Mouse (Mus musculus) liver, embryonic 15.5 days (tissue): ENCODE results near the gene Atp2a3. TPM values are rescaled to one million over a fixed set of nuclear protein-coding genes. Genes with fewer than 3 reads are reported as not detected.

ENCODE experiments used
- ATAC-seq: fragments of 200-750 bp; cut with Nextera tagmentation; 2 replicates; pipeline ENCODE4 v1.8.0; 2017; ENCODE audit warnings: moderate number of reproducible peaks, mild to moderate bottlenecking, moderate library complexity; ENCODE audit not compliant: insufficient read depth
- H3K27ac ChIP-seq: fragments of 300-500 bp; sonication (generic); replicated peaks from 2 replicates; pipeline ENCODE4 v1.5.1; 2015; ENCODE audit warnings: mild to moderate bottlenecking, inconsistent platforms
- H3K27me3 ChIP-seq: fragments of 300-500 bp; sonication (generic); 2 replicates; pipeline ENCODE4 v1.6.1; 2015; ENCODE audit warnings: mild to moderate bottlenecking, inconsistent platforms
- H3K36me3 ChIP-seq: fragments of 300-500 bp; sonication (generic); replicated peaks from 2 replicates; pipeline ENCODE4 v1.6.1; 2015; ENCODE audit warnings: moderate library complexity, mild to moderate bottlenecking, inconsistent platforms
- H3K4me1 ChIP-seq: fragments of 300-500 bp; sonication (generic); replicated peaks from 2 replicates; pipeline ENCODE4 v1.6.1; 2015; ENCODE audit warnings: inconsistent platforms
- H3K4me2 ChIP-seq: fragments of 300-500 bp; sonication (generic); 2 replicates; pipeline ENCODE4 v1.6.1; 2015; ENCODE audit warnings: moderate library complexity, mild to moderate bottlenecking, inconsistent platforms
- H3K4me3 ChIP-seq: fragments of 300-500 bp; sonication (generic); replicated peaks from 2 replicates; pipeline ENCODE4 v1.5.1; 2015; ENCODE audit warnings: mild to moderate bottlenecking, inconsistent platforms
- H3K9ac ChIP-seq: fragments of 300-500 bp; sonication (generic); 2 replicates; pipeline ENCODE4 v1.6.1; 2015; ENCODE audit warnings: moderate library complexity, mild to moderate bottlenecking, inconsistent platforms
- H3K9me3 ChIP-seq: fragments of 300-500 bp; sonication (generic); replicated peaks from 2 replicates; pipeline ENCODE4 v1.6.1; 2016; ENCODE audit warnings: inconsistent platforms
- WGBS: fragments of 180-500 bp; shearing (Covaris S2); methylation state at CpG from one replicate; pipeline ENCODE4 v1.1.7; 2015; ENCODE audit warnings: mixed read lengths; ENCODE audit not compliant: insufficient replicate concordance; 5-methylcytosine and 5-hydroxymethylcytosine counted together
- polyA plus RNA-seq: library from polyadenylated mRNA; unstranded; fragments of >200 nt; fragmentation: Nextera tagmentation; extraction: Ambion mirVana; gene quantifications from 2 replicates; pipeline ENCODE4 v1.2.1, GENCODE M21; 2015

Gene Atp2a3
- polyA plus RNA-seq, 1 experiment from 2014 or later: 10.6 TPM

GRCm38 (mm10) chr11:73007113-73007512, 46.1 kb downstream of the Atp2a3 start:
- Histone ChIP-seq H3K27me3 (peaks cover 4% of the 10 kb centered on the region; the same call in 1 of the 2 replicates), H3K4me1 (no peaks in the 10 kb centered on the region), H3K9ac (no peak overlapping the region), H3K9me3 (no peaks in the 10 kb centered on the region), H3K36me3 (no peaks in the 10 kb centered on the region), H3K4me2 (no peak overlapping the region), H3K27ac (no peak overlapping the region), H3K4me3 (no peak overlapping the region)
- WGBS: 56% methylated on average over 3 of the region's 3 CpGs
- no peak for ATAC-seq

GRCm38 (mm10) chr11:73007698-73008481, 46.9 kb downstream of the Atp2a3 start:
- H3K27ac ChIP-seq: no peak overlapping the region
- ATAC-seq: no peak
- no peaks in the 10 kb centered on the region for H3K9me3 ChIP-seq
- H3K27me3 ChIP-seq: peaks cover 4% of the 10 kb centered on the region; the same call in 1 of the 2 replicates
- no peaks in the 10 kb centered on the region for H3K4me1 ChIP-seq
- WGBS: 58% methylated on average over 11 of the region's 11 CpGs
- no peak overlapping the region for H3K4me2 ChIP-seq
- H3K4me3 ChIP-seq: no peak overlapping the region
- no peaks in the 10 kb centered on the region for H3K36me3 ChIP-seq
- H3K9ac ChIP-seq: no peak overlapping the region

GRCm38 (mm10) chr11:73008826-73009225, 47.9 kb downstream of the Atp2a3 start:
- Histone ChIP-seq H3K4me1 (no peaks in the 10 kb centered on the region), H3K9ac (no peak overlapping the region), H3K9me3 (no peaks in the 10 kb centered on the region), H3K4me2 (no peak overlapping the region), H3K27ac (no peak overlapping the region), H3K36me3 (no peaks in the 10 kb centered on the region), H3K4me3 (no peak overlapping the region), H3K27me3 (peaks cover 4% of the 10 kb centered on the region; the same call in 1 of the 2 replicates)
- whole genome bisulfite sequencing: 53% methylated on average over 2 of the region's 2 CpGs
- no peak for ATAC-seq

GRCm38 (mm10) chr11:73009531-73010274, 48.7 kb downstream of the Atp2a3 start:
- Histone ChIP-seq H3K27ac (no peak overlapping the region), H3K9ac (no peak overlapping the region), H3K9me3 (no peaks in the 10 kb centered on the region), H3K36me3 (no peaks in the 10 kb centered on the region), H3K4me3 (no peak overlapping the region), H3K4me2 (no peak overlapping the region), H3K4me1 (no peaks in the 10 kb centered on the region), H3K27me3 (peaks cover 4% of the 10 kb centered on the region; the same call in 1 of the 2 replicates)
- ATAC-seq: no peak
- 77% methylated on average over 13 of the region's 13 CpGs for WGBS

- ATAC-seq: no peak
- Histone ChIP-seq H3K27me3 (peaks cover 33% of the 10 kb centered on the region), H3K36me3 (no peaks in the 10 kb centered on the region), H3K9me3 (no peaks in the 10 kb centered on the region), H3K9ac (no peak overlapping the region), H3K27ac (no peak overlapping the region), H3K4me2 (no peak overlapping the region), H3K4me1 (peaks cover 7% of the 10 kb centered on the region), H3K4me3 (no peak overlapping the region)
- whole genome bisulfite sequencing: 67% methylated on average over 5 of the region's 5 CpGs
Measured at GRCm38 (mm10) chr11:73013981-73014380, 53.0 kb downstream of the Atp2a3 start.

- H3K9ac ChIP-seq: no peak overlapping the region
- H3K4me3 ChIP-seq: no peak overlapping the region
- peaks cover 39% of the 10 kb centered on the region for H3K27me3 ChIP-seq
- H3K36me3 ChIP-seq: no peaks in the 10 kb centered on the region
- H3K4me2 ChIP-seq: no peak overlapping the region
- H3K4me1 ChIP-seq: peaks cover 15% of the 10 kb centered on the region
- WGBS: 65% methylated on average over 4 of the region's 4 CpGs
- H3K27ac ChIP-seq: no peak overlapping the region
- H3K9me3 ChIP-seq: no peaks in the 10 kb centered on the region
- no peak for ATAC-seq
Measured at GRCm38 (mm10) chr11:73014831-73015344, 53.9 kb downstream of the Atp2a3 start.

- Histone ChIP-seq H3K4me1 (peaks cover 15% of the 10 kb centered on the region), H3K9ac (no peak overlapping the region)
- no peak for ATAC-seq
Measured at GRCm38 (mm10) chr11:73015391-73016102, 54.6 kb downstream of the Atp2a3 start.

GRCm38 (mm10) chr11:73016103-73016420, 55.1 kb downstream of the Atp2a3 start:
- Histone ChIP-seq H3K9ac (no peak overlapping the region), H3K27ac (no peak overlapping the region), H3K4me3 (no peak overlapping the region), H3K9me3 (no peaks in the 10 kb centered on the region), H3K27me3 (peaks cover 51% of the 10 kb centered on the region), H3K36me3 (no peaks in the 10 kb centered on the region), H3K4me2 (no peak overlapping the region), H3K4me1 (peaks cover 15% of the 10 kb centered on the region)
- no peak for ATAC-seq
- WGBS: 62% methylated on average over 6 of the region's 6 CpGs

More at GRCm38 (mm10) chr11:73015391-73016102, 54.6 kb downstream of the Atp2a3 start:
- no peaks in the 10 kb centered on the region for H3K9me3 ChIP-seq
- no peak overlapping the region for H3K4me3 ChIP-seq
- H3K4me2 ChIP-seq: no peak overlapping the region
- 60% methylated on average over 5 of the region's 5 CpGs for WGBS
- H3K36me3 ChIP-seq: no peaks in the 10 kb centered on the region
- H3K27me3 ChIP-seq: peaks cover 45% of the 10 kb centered on the region
- H3K27ac ChIP-seq: no peak overlapping the region

GRCm38 (mm10) chr11:73018471-73019146, 57.6 kb downstream of the Atp2a3 start, which contains the start of gene Camkk1:
Gene Camkk1, plus strand, starts transcription at chr11:73019008.
- ATAC-seq: peak; percentile 91
- Histone ChIP-seq H3K4me2 (peak within 1 kb of the TSS; percentile 89), H3K27me3 (peaks cover 70% of the 10 kb centered on the region), H3K36me3 (no peaks in the 10 kb centered on the region), H3K27ac (no peak within 1 kb of the TSS), H3K4me3 (peak within 1 kb of the TSS; percentile 58), H3K9me3 (no peaks in the 10 kb centered on the region), H3K9ac (peak within 1 kb of the TSS; percentile 3; the same call in 1 of the 2 replicates), H3K4me1 (peaks cover 15% of the 10 kb centered on the region)
- WGBS: under 1% methylated on average over 57 of the region's 57 CpGs

- Histone ChIP-seq H3K4me1 (peaks cover 18% of the 10 kb centered on the region), H3K4me2 (peak overlapping the region; percentile 89), H3K4me3 (peak overlapping the region; percentile 58), H3K27ac (no peak overlapping the region), H3K36me3 (no peaks in the 10 kb centered on the region), H3K9ac (peak overlapping the region; percentile 3; the same call in 1 of the 2 replicates), H3K9me3 (no peaks in the 10 kb centered on the region), H3K27me3 (peaks cover 70% of the 10 kb centered on the region)
- 3% methylated on average over 46 of the region's 46 CpGs for WGBS
- peak; percentile 20 for ATAC-seq
Measured at GRCm38 (mm10) chr11:73019147-73019795, 58.3 kb downstream of the Atp2a3 start.
